Mouse (Mus musculus) stomach, postnatal 0 days (tissue): Measurements from ENCODE around the gene Npr1. TPM values are rescaled to one million over a fixed set of nuclear protein-coding genes. Genes with fewer than 3 reads are reported as not detected.

ENCODE experiments used
- ATAC-seq: fragments of 200-750 bp; cut with Nextera tagmentation; 2 replicates; pipeline ENCODE4 v1.8.0; 2017; ENCODE audit not compliant: low FRiP score, low TSS enrichment
- DNase-seq: peaks from one replicate; pipeline ENCODE4 v3.0.0-alpha.2; 2016; ENCODE audit warnings: low spot score
- H3K27ac ChIP-seq: fragments of 300-500 bp; sonication (generic); replicated peaks from 2 replicates; pipeline ENCODE4 v1.5.1; 2014; ENCODE audit warnings: mild to moderate bottlenecking, control low read depth
- H3K27me3 ChIP-seq: fragments of 300-500 bp; sonication (generic); 2 replicates; pipeline ENCODE4 v1.6.1; 2014; ENCODE audit warnings: low read length; ENCODE audit not compliant: control insufficient read depth, insufficient read depth
- H3K36me3 ChIP-seq: fragments of 300-500 bp; sonication (generic); 2 replicates; pipeline ENCODE4 v1.6.1; 2014; ENCODE audit warnings: low read length, mixed read lengths; ENCODE audit not compliant: control insufficient read depth, insufficient read depth
- H3K4me1 ChIP-seq: fragments of 300-500 bp; sonication (generic); replicated peaks from 2 replicates; pipeline ENCODE4 v1.6.1; 2014; ENCODE audit warnings: antibody characterized with exemption; ENCODE audit not compliant: control insufficient read depth, insufficient read depth
- H3K4me2 ChIP-seq: fragments of 300-500 bp; sonication (generic); replicated peaks from 2 replicates; pipeline ENCODE4 v1.6.1; 2014; ENCODE audit warnings: low read depth, mild to moderate bottlenecking, control low read depth, moderate library complexity
- H3K4me3 ChIP-seq: fragments of 300-500 bp; sonication (generic); 2 replicates; pipeline ENCODE4 v1.5.1; 2014; ENCODE audit warnings: low read depth, low read length, control low read depth
- H3K9ac ChIP-seq: fragments of 300-500 bp; sonication (generic); 2 replicates; pipeline ENCODE4 v1.6.1; 2014; ENCODE audit warnings: mild to moderate bottlenecking, low read length, control low read depth, mixed read lengths
- H3K9me3 ChIP-seq: fragments of 300-500 bp; sonication (generic); 2 replicates; pipeline ENCODE4 v1.6.1; 2016; ENCODE audit warnings: low read length; ENCODE audit not compliant: control insufficient read depth
- CTCF ChIP-seq: IDR thresholded peaks from 2 replicates; pipeline ENCODE4 v1.5.1; 2016; ENCODE audit warnings: antibody characterized with exemption, low read depth, mild to moderate bottlenecking, moderate library complexity
- EP300 ChIP-seq: optimal IDR thresholded peaks from 2 replicates; pipeline ENCODE3; 2016; ENCODE audit warnings: antibody characterized with exemption
- WGBS: fragments of 180-500 bp; shearing (Covaris S2); extraction: QIAGEN DNeasy Blood & Tissue Kit; methylation state at CpG from one replicate; pipeline ENCODE4 v1.1.7; 2014; 5-methylcytosine and 5-hydroxymethylcytosine counted together
- polyA plus RNA-seq: library from polyadenylated mRNA; unstranded; fragments of >200 nt; fragmentation: Nextera tagmentation; extraction: Ambion mirVana; gene quantifications from 2 replicates; pipeline ENCODE4 v1.2.1, GENCODE M21; 2015

The Npr1 gene
- polyA plus RNA-seq, 1 experiment from 2014 or later = 3.0 TPM

GRCm38 (mm10) chr3:90420696-90421095, 45.0 kb downstream of the Npr1 start:
- Histone ChIP-seq H3K9me3 (no peaks in the 10 kb centered on the region), H3K27me3 (no peaks in the 10 kb centered on the region), H3K4me2 (no peak overlapping the region), H3K4me3 (no peak overlapping the region), H3K4me1 (no peaks in the 10 kb centered on the region), H3K27ac (no peak overlapping the region), H3K9ac (no peak overlapping the region), H3K36me3 (peaks cover 23% of the 10 kb centered on the region)
- no peak for ATAC-seq
- TF ChIP-seq CTCF (no peak), EP300 (no peak)
- no peak for DNase-seq
- 62% methylated on average over 6 of the region's 6 CpGs for WGBS

- no peak overlapping the region for H3K27ac ChIP-seq
- no peak overlapping the region for H3K4me2 ChIP-seq
- H3K9me3 ChIP-seq = no peaks in the 10 kb centered on the region
- WGBS = 60% methylated on average over 3 of the region's 3 CpGs
- peaks cover 26% of the 10 kb centered on the region for H3K36me3 ChIP-seq
- no peak for TF ChIP-seq CTCF
- no peak for TF ChIP-seq EP300
- H3K4me1 ChIP-seq = no peaks in the 10 kb centered on the region
- DNase-seq (no peak), ATAC-seq (no peak)
- H3K9ac ChIP-seq = no peak overlapping the region
- H3K4me3 ChIP-seq = no peak overlapping the region
- no peaks in the 10 kb centered on the region for H3K27me3 ChIP-seq
Observed at GRCm38 (mm10) chr3:90413011-90413396, 52.7 kb downstream of the Npr1 start.

GRCm38 (mm10) chr3:90412312-90413010, 53.2 kb downstream of the Npr1 start:
- Histone ChIP-seq H3K4me3 (no peak overlapping the region), H3K4me1 (no peaks in the 10 kb centered on the region), H3K9me3 (no peaks in the 10 kb centered on the region), H3K27me3 (no peaks in the 10 kb centered on the region), H3K4me2 (no peak overlapping the region), H3K27ac (no peak overlapping the region), H3K36me3 (peaks cover 27% of the 10 kb centered on the region), H3K9ac (no peak overlapping the region)
- peak; percentile 68; the same call in 1 of the 2 replicates for ATAC-seq
- TF ChIP-seq EP300 (no peak), CTCF (peak; percentile 95)
- WGBS = 44% methylated on average over 5 of the region's 5 CpGs
- DNase-seq = peak; percentile 74

- H3K27ac ChIP-seq = no peak overlapping the region
- no peaks in the 10 kb centered on the region for H3K4me1 ChIP-seq
- no peak overlapping the region for H3K4me2 ChIP-seq
- TF ChIP-seq CTCF (no peak), EP300 (no peak)
- DNase-seq (no peak), ATAC-seq (no peak)
- 90% methylated on average over 3 of the region's 3 CpGs for WGBS
- peaks cover 29% of the 10 kb centered on the region for H3K36me3 ChIP-seq
- H3K9me3 ChIP-seq = no peaks in the 10 kb centered on the region
- H3K9ac ChIP-seq = no peak overlapping the region
- no peaks in the 10 kb centered on the region for H3K27me3 ChIP-seq
- H3K4me3 ChIP-seq = no peak overlapping the region
Observed at GRCm38 (mm10) chr3:90408721-90409120, 56.9 kb downstream of the Npr1 start.

GRCm38 (mm10) chr3:90406414-90406813, 59.3 kb downstream of the Npr1 start:
- no peak overlapping the region for H3K4me3 ChIP-seq
- WGBS = 93% methylated on average over 5 of the region's 5 CpGs
- H3K9me3 ChIP-seq = no peaks in the 10 kb centered on the region
- TF ChIP-seq CTCF = no peak
- TF ChIP-seq EP300 = no peak
- H3K4me2 ChIP-seq = no peak overlapping the region
- no peaks in the 10 kb centered on the region for H3K4me1 ChIP-seq
- peaks cover 50% of the 10 kb centered on the region for H3K36me3 ChIP-seq
- H3K27me3 ChIP-seq = no peaks in the 10 kb centered on the region
- DNase-seq = no peak
- no peak overlapping the region for H3K27ac ChIP-seq
- no peak for ATAC-seq
- H3K9ac ChIP-seq = no peak overlapping the region

- Histone ChIP-seq H3K4me3 (no peak overlapping the region), H3K36me3 (peaks cover 63% of the 10 kb centered on the region), H3K9ac (no peak overlapping the region), H3K27me3 (no peaks in the 10 kb centered on the region), H3K4me2 (no peak overlapping the region), H3K4me1 (no peaks in the 10 kb centered on the region), H3K9me3 (no peaks in the 10 kb centered on the region), H3K27ac (no peak overlapping the region)
- ATAC-seq (no peak), DNase-seq (no peak)
- TF ChIP-seq EP300 (no peak), CTCF (no peak)
- WGBS = 82% methylated on average over 4 of the region's 4 CpGs
Observed at GRCm38 (mm10) chr3:90404609-90405008, 61.1 kb downstream of the Npr1 start.
